28 mouse cellular contexts compared by ENCODE assay signal in the genomic region with DNA sequence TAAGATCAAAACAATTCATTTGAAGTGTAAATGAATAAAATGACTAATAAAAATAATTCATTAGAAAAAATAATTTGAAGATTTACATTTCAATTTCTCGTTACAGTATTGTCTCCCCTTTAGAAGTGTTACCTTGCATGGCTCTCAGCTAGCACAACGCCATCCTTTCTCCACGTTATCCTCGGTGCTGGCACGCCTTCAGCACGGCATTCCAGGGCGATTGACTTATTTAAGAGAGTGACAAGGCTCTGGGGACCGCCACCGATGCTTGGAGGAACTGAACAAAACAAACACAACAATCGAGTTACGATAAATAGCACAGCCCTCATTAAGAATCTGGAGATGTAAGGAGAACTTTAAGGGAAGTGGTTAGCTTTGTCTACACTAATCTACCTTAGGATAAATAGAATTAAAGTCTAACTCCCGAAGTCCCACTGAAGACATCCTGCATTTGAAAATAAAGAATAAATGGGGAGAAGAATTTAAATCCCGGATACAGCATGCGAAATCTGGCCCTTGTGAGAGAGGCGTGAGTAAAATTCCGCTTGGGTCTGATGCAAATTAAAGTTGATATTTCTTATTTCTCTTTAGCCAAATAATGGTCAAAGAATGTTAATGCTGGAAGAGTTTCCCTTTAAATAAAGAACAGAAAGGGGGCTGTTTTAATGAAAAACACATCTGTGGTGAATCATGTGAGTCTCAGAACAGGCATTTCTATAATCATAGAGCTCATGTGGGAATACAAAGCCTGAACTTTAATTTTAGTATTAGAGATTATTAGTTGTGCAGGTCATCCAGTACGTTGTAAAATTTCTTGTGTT.
A peak's percentile ranks its signal among the peaks of the same experiment; 100 is the strongest.
DNase-seq lines count a peak whose midpoint lies in the region; ATAC-seq and TF ChIP-seq lines count a peak whose summit lies in the region.
"Had no signal": no experiment of that assay in that cellular context is flagged by ENCODE, and none has a peak within 500 bp of the region (broad histone marks: within the 10 kb centered on the region; RNA-seq: fewer than 3 reads in every experiment).

No protein-coding gene starts in this region.

- no peak overlapping the region for H3K4me2 ChIP-seq in forebrain, embryonic 14.5 days (ENCODE audit: low read length)
- H3K4me2 ChIP-seq in forebrain, embryonic 16.5 days (ENCODE audit: low read length), result no peak overlapping the region
- peak overlapping the region; percentile 23; the same call in 1 of the 2 replicates for H3K4me2 ChIP-seq in embryonic facial prominence, embryonic 14.5 days (ENCODE audit: low read depth, low read length)
- H3K4me2 ChIP-seq in limb, embryonic 14.5 days (replicated peaks; ENCODE audit: low read depth, low read length, severe bottlenecking), result no peak overlapping the region
- H3K4me2 ChIP-seq: forebrain, embryonic 13.5 days; heart, embryonic 12.5 days; hindbrain, embryonic 13.5 days; liver, embryonic 15.5 days; lung, embryonic 14.5 days; midbrain, embryonic 15.5 days; neural tube, embryonic 12.5 days had no signal

- no peak overlapping the region for H3K27ac ChIP-seq in forebrain, embryonic 14.5 days (ENCODE audit: low read depth, low read length)
- H3K27ac ChIP-seq in forebrain, embryonic 16.5 days (ENCODE audit: low read length), result no peak overlapping the region
- no peak overlapping the region; the same call in 1 of the 2 replicates for H3K27ac ChIP-seq in embryonic facial prominence, embryonic 14.5 days (replicated peaks; ENCODE audit: low read depth, low read length)
- 0 out of 2 replicates have a peak overlapping the region, but pooled peaks have one; percentile 26 for H3K27ac ChIP-seq in limb, embryonic 14.5 days (replicated peaks; ENCODE audit: low read depth, low read length)
- H3K27ac ChIP-seq: forebrain, embryonic 13.5 days; heart, adult 2 months; hindbrain, embryonic 13.5 days; liver, embryonic 15.5 days; midbrain, embryonic 15.5 days; neural tube, embryonic 12.5 days had no signal

- no peaks in the 10 kb centered on the region for H3K36me3 ChIP-seq in forebrain, embryonic 14.5 days (ENCODE audit: control insufficient read depth, insufficient read depth, low read length)
- no peaks in the 10 kb centered on the region for H3K36me3 ChIP-seq in forebrain, embryonic 16.5 days (ENCODE audit: control insufficient read depth, insufficient read depth)
- H3K36me3 ChIP-seq in embryonic facial prominence, embryonic 14.5 days (ENCODE audit: control insufficient read depth, insufficient read depth, low read length), result peaks cover 31% of the 10 kb centered on the region
- peaks cover 36% of the 10 kb centered on the region for H3K36me3 ChIP-seq in limb, embryonic 14.5 days (ENCODE audit: control insufficient read depth, insufficient read depth, low read length)
- H3K36me3 ChIP-seq: hindbrain, embryonic 13.5 days; liver, embryonic 15.5 days; midbrain, embryonic 15.5 days; neural tube, embryonic 12.5 days had no signal

- peak; percentile 54; the same call in 1 of the 2 replicates for ATAC-seq in forebrain, embryonic 14.5 days
- ATAC-seq in forebrain, embryonic 16.5 days, result no peak
- ATAC-seq in embryonic facial prominence, embryonic 14.5 days (ENCODE audit: low read depth), result peak; percentile 37; the same call in 1 of the 2 replicates
- ATAC-seq in limb, embryonic 14.5 days (ENCODE audit: low FRiP score, low read depth), result peak; percentile 75
- ATAC-seq in megakaryocyte, adult 5-6 weeks (ENCODE audit: poor library complexity, severe bottlenecking), result no peak
- ATAC-seq: forebrain, embryonic 13.5 days; intestine, embryonic 16.5 days; midbrain, embryonic 15.5 days had no signal

- no peak overlapping the region for H3K9ac ChIP-seq in forebrain, embryonic 14.5 days (ENCODE audit: low read length)
- H3K9ac ChIP-seq in forebrain, embryonic 16.5 days (replicated peaks; ENCODE audit: low read depth, low read length), result no peak overlapping the region
- no peak overlapping the region for H3K9ac ChIP-seq in embryonic facial prominence, embryonic 14.5 days (ENCODE audit: low read depth, low read length)
- no peak overlapping the region for H3K9ac ChIP-seq in limb, embryonic 14.5 days (ENCODE audit: low read depth, low read length, severe bottlenecking)
- H3K9ac ChIP-seq: forebrain, embryonic 13.5 days; heart, embryonic 12.5 days; hindbrain, embryonic 13.5 days; liver, embryonic 15.5 days; lung, embryonic 14.5 days; midbrain, embryonic 15.5 days; neural tube, embryonic 12.5 days had no signal

- H3K9me3 ChIP-seq in forebrain, embryonic 14.5 days (replicated peaks; ENCODE audit: control insufficient read depth, low read length), result no peaks in the 10 kb centered on the region
- no peaks in the 10 kb centered on the region for H3K9me3 ChIP-seq in forebrain, embryonic 16.5 days (ENCODE audit: control insufficient read depth, low read length)
- no peaks in the 10 kb centered on the region for H3K9me3 ChIP-seq in embryonic facial prominence, embryonic 14.5 days (ENCODE audit: control insufficient read depth, low read length)
- H3K9me3 ChIP-seq in limb, embryonic 14.5 days (ENCODE audit: control insufficient read depth, low read length), result no peaks in the 10 kb centered on the region
- H3K9me3 ChIP-seq: forebrain, embryonic 13.5 days; heart, embryonic 12.5 days; hindbrain, embryonic 13.5 days; liver, embryonic 15.5 days; midbrain, embryonic 15.5 days; neural tube, embryonic 12.5 days had no signal

- peak; percentile 20 for DNase-seq in forebrain, embryonic 14.5 days (ENCODE audit: low spot score)
- peak; percentile 52 for DNase-seq in NIH3T3 (ENCODE audit: low read depth)
- DNase-seq in embryonic facial prominence, embryonic 14.5 days (ENCODE audit: low spot score), result peak; percentile 86
- peak; percentile 63 for DNase-seq in limb, embryonic 14.5 days (ENCODE audit: low spot score)
- no peak for DNase-seq in kidney, postnatal 25 days
- DNase-seq: adrenal gland, postnatal 25 days; cerebellum, adult 18-20 months; cerebellum, postnatal 10 days; heart, adult 2 months; heart, postnatal 4 days; kidney, adult 9 months; kidney, postnatal 10 days; lung, embryonic 14.5 days; right cerebral cortex, adult 18-20 months; right cerebral cortex, postnatal 4 days; thymus, adult 2 months; thymus, postnatal 36 days had no signal

- H3K27me3 ChIP-seq in forebrain, embryonic 14.5 days (replicated peaks; ENCODE audit: control insufficient read depth, insufficient read depth, low read length), result no peaks in the 10 kb centered on the region
- H3K27me3 ChIP-seq in forebrain, embryonic 16.5 days (replicated peaks; ENCODE audit: control insufficient read depth, insufficient read depth, low read length), result no peaks in the 10 kb centered on the region
- H3K27me3 ChIP-seq in embryonic facial prominence, embryonic 14.5 days (replicated peaks; ENCODE audit: control insufficient read depth, insufficient read depth, low read length), result no peaks in the 10 kb centered on the region
- no peaks in the 10 kb centered on the region for H3K27me3 ChIP-seq in limb, embryonic 14.5 days (ENCODE audit: control insufficient read depth, insufficient read depth, low read length)
- H3K27me3 ChIP-seq: forebrain, embryonic 13.5 days; heart, embryonic 12.5 days; hindbrain, embryonic 13.5 days; liver, embryonic 15.5 days; midbrain, embryonic 15.5 days; neural tube, embryonic 12.5 days had no signal

- no peak overlapping the region for H3K4me3 ChIP-seq in forebrain, embryonic 14.5 days (ENCODE audit: low read depth, low read length)
- H3K4me3 ChIP-seq in forebrain, embryonic 16.5 days (replicated peaks; ENCODE audit: low read length), result no peak overlapping the region
- no peak overlapping the region for H3K4me3 ChIP-seq in embryonic facial prominence, embryonic 14.5 days (ENCODE audit: low read depth, low read length)
- no peak overlapping the region for H3K4me3 ChIP-seq in limb, embryonic 14.5 days (replicated peaks; ENCODE audit: low read length)
- H3K4me3 ChIP-seq: erythroblast, embryonic 14.5 days; forebrain, embryonic 13.5 days; heart, adult 2 months; heart, embryonic 12.5 days; hindbrain, embryonic 13.5 days; liver, embryonic 15.5 days; midbrain, embryonic 15.5 days; myocyte; neural tube, embryonic 12.5 days had no signal

- no peaks in the 10 kb centered on the region for H3K4me1 ChIP-seq in forebrain, embryonic 14.5 days (ENCODE audit: control insufficient read depth, insufficient read depth, low read length)
- peaks cover 3% of the 10 kb centered on the region; the same call in 1 of the 2 replicates for H3K4me1 ChIP-seq in forebrain, embryonic 16.5 days (replicated peaks; ENCODE audit: control insufficient read depth, insufficient read depth, low read length)
- 0 out of 2 replicates have a peak, but pooled peaks cover 3% of the 10 kb centered on the region for H3K4me1 ChIP-seq in embryonic facial prominence, embryonic 14.5 days (ENCODE audit: control insufficient read depth, insufficient read depth, low read length)
- no peaks in the 10 kb centered on the region for H3K4me1 ChIP-seq in limb, embryonic 14.5 days (ENCODE audit: control insufficient read depth, insufficient read depth, low read length)
- H3K4me1 ChIP-seq: heart, embryonic 12.5 days; hindbrain, embryonic 13.5 days; liver, embryonic 15.5 days; midbrain, embryonic 15.5 days; neural tube, embryonic 12.5 days had no signal

- TF ChIP-seq POLR2A in limb, embryonic 14.5 days (IDR thresholded peaks at IDR 0.05; ENCODE audit: borderline replicate concordance, extremely low read depth, insufficient read depth, insufficient read length), result no peak

- 38% methylated on average over 17 of the region's 17 CpGs for WGBS in forebrain, embryonic 14.5 days
- 33% methylated on average over 17 of the region's 17 CpGs for WGBS in forebrain, embryonic 16.5 days
- WGBS in embryonic facial prominence, embryonic 14.5 days, result 51% methylated on average over 17 of the region's 17 CpGs
- 57% methylated on average over 17 of the region's 17 CpGs for WGBS in limb, embryonic 14.5 days

Comparison
In these comparisons a context has a peak if more than half of its experiments do, and no peak if none do; other contexts are left out.
1. ATAC-seq: peak in forebrain, embryonic 14.5 days (single experiment), embryonic facial prominence, embryonic 14.5 days (single experiment) and limb, embryonic 14.5 days (single experiment); none in forebrain, embryonic 16.5 days (single experiment) and megakaryocyte, adult 5-6 weeks (single experiment).
2. DNase-seq: peak in forebrain, embryonic 14.5 days (single experiment), NIH3T3 (single experiment), embryonic facial prominence, embryonic 14.5 days (single experiment) and limb, embryonic 14.5 days (single experiment); none in kidney, postnatal 25 days (0 of 2).